Mouse (Mus musculus) megakaryocyte-erythroid progenitor cell, adult 5-6 weeks (primary cell): ENCODE results near the gene Pak4. TPM values are rescaled to one million over a fixed set of nuclear protein-coding genes. Genes with fewer than 3 reads are reported as not detected.

Experiments
- ATAC-seq: replicated peaks from 2 replicates; pipeline ENCODE4 v1.8.0; 2016; ENCODE audit warnings: mild to moderate bottlenecking, inconsistent platforms; ENCODE audit not compliant: severe bottlenecking, poor library complexity, low FRiP score, low TSS enrichment
- total RNA-seq, 2 experiments: library from RNA; stranded (forward) in 1 of 2; stranded (reverse) in 1 of 2; fragments of 200-1000, 215-1000 nt in 1 of 2; fragments of >200 nt in 1 of 2; fragmentation: Nextera tagmentation in 1 of 2; gene quantifications; 2 replicates each; pipeline ENCODE4 v1.2.3; 2014 to 2017

The Pak4 gene
- total RNA-seq, 2 experiments from 2014 or later: 8.3 TPM

GRCm38 (mm10) chr7:28593206-28594111, 4.5 kb downstream of the Pak4 start:
- no peak for ATAC-seq

- no peak for ATAC-seq
Measured at GRCm38 (mm10) chr7:28591862-28592261, 6.1 kb downstream of the Pak4 start.

GRCm38 (mm10) chr7:28587644-28588043, 10.3 kb downstream of the Pak4 start:
- no peak for ATAC-seq

- no peak for ATAC-seq
Measured at GRCm38 (mm10) chr7:28586663-28587411, 11.1 kb downstream of the Pak4 start.

GRCm38 (mm10) chr7:28585001-28585400, 13.0 kb downstream of the Pak4 start:
- no peak for ATAC-seq

- ATAC-seq: peak; percentile 69
Measured at GRCm38 (mm10) chr7:28584468-28584867, 13.5 kb downstream of the Pak4 start.

- no peak for ATAC-seq
Measured at GRCm38 (mm10) chr7:28583570-28584344, 14.2 kb downstream of the Pak4 start.

- peak; percentile 31 for ATAC-seq
Measured at GRCm38 (mm10) chr7:28582841-28583240, 15.1 kb downstream of the Pak4 start.

GRCm38 (mm10) chr7:28581721-28582120, 16.3 kb downstream of the Pak4 start:
- peak; percentile 69 for ATAC-seq

- ATAC-seq: no peak
Measured at GRCm38 (mm10) chr7:28579826-28580225, 18.2 kb downstream of the Pak4 start.

- ATAC-seq: no peak
Measured at GRCm38 (mm10) chr7:28578543-28579053, 19.4 kb downstream of the Pak4 start.

GRCm38 (mm10) chr7:28577826-28578542, 20.0 kb downstream of the Pak4 start:
- no peak for ATAC-seq

GRCm38 (mm10) chr7:28576271-28576914, 21.6 kb downstream of the Pak4 start:
- ATAC-seq: peak; percentile 73

- peak; percentile 62 for ATAC-seq
Measured at GRCm38 (mm10) chr7:28575597-28575996, 22.4 kb downstream of the Pak4 start.

- no peak for ATAC-seq
Measured at GRCm38 (mm10) chr7:28573236-28573635, 24.7 kb downstream of the Pak4 start.

GRCm38 (mm10) chr7:28572689-28573088, 25.3 kb downstream of the Pak4 start:
- ATAC-seq: no peak

GRCm38 (mm10) chr7:28570982-28571682, 26.9 kb downstream of the Pak4 start:
- ATAC-seq: no peak
